28 mouse cellular contexts compared by ENCODE assay signal in genomic region chr13:43724161-43724560, GRCm38 (mm10).
"Had no signal": no experiment of that assay in that cellular context is flagged by ENCODE, and none has a peak within 500 bp of the region (broad histone marks: within the 10 kb centered on the region; RNA-seq: fewer than 3 reads in every experiment).

No protein-coding gene starts in this region.

- H3K4me2 ChIP-seq: embryonic facial prominence, embryonic 12.5 days; embryonic facial prominence, embryonic 13.5 days; embryonic facial prominence, embryonic 15.5 days; forebrain, embryonic 12.5 days; forebrain, embryonic 13.5 days; forebrain, embryonic 15.5 days had no signal

- H3K27me3 ChIP-seq: embryonic facial prominence, embryonic 12.5 days; embryonic facial prominence, embryonic 13.5 days; forebrain, embryonic 13.5 days; forebrain, embryonic 15.5 days had no signal

- ATAC-seq: forebrain, embryonic 13.5 days; forebrain, embryonic 14.5 days; forebrain, embryonic 15.5 days; forebrain, embryonic 16.5 days; forebrain, postnatal 0 days had no signal

- H3K36me3 ChIP-seq: embryonic facial prominence, embryonic 10.5 days; embryonic facial prominence, embryonic 12.5 days; embryonic facial prominence, embryonic 13.5 days; embryonic facial prominence, embryonic 15.5 days; forebrain, embryonic 10.5 days; forebrain, embryonic 12.5 days; forebrain, embryonic 15.5 days had no signal

- H3K27ac ChIP-seq: embryonic facial prominence, embryonic 10.5 days; embryonic facial prominence, embryonic 12.5 days; embryonic facial prominence, embryonic 13.5 days; embryonic facial prominence, embryonic 15.5 days; forebrain, embryonic 10.5 days; forebrain, embryonic 12.5 days; forebrain, embryonic 13.5 days; forebrain, embryonic 15.5 days; gastrocnemius, adult 2 months; heart, adult 2 months had no signal

- H3K4me3 ChIP-seq: embryonic facial prominence, embryonic 10.5 days; embryonic facial prominence, embryonic 12.5 days; embryonic facial prominence, embryonic 13.5 days; embryonic facial prominence, embryonic 15.5 days; erythroblast, embryonic 14.5 days; forebrain, embryonic 10.5 days; forebrain, embryonic 12.5 days; forebrain, embryonic 13.5 days; forebrain, embryonic 15.5 days; gastrocnemius, adult 2 months; heart, adult 2 months had no signal

- DNase-seq: cerebellum, adult 8-10 months; cerebellum, adult 9-10 months; cerebellum, adult 9-11 months; cerebellum, postnatal 10 days; cerebellum, postnatal 14 days; cerebellum, postnatal 25 days; cerebellum, postnatal 36 days; embryo, embryonic 11 days; forebrain, postnatal 0 days; gastrocnemius, adult 2 months; gastrocnemius, postnatal 10 days; gastrocnemius, postnatal 14 days; gastrocnemius, postnatal 25 days; gastrocnemius, postnatal 36 days; heart, adult 11 months; heart, adult 18-20 months; heart, adult 2 months had no signal

- H3K4me1 ChIP-seq: embryonic facial prominence, embryonic 12.5 days; forebrain, embryonic 12.5 days; forebrain, embryonic 15.5 days had no signal

- H3K9ac ChIP-seq: embryonic facial prominence, embryonic 12.5 days; embryonic facial prominence, embryonic 13.5 days; embryonic facial prominence, embryonic 15.5 days; forebrain, embryonic 12.5 days; forebrain, embryonic 13.5 days; forebrain, embryonic 15.5 days; forebrain, postnatal 0 days had no signal

- H3K9me3 ChIP-seq: embryonic facial prominence, embryonic 10.5 days; embryonic facial prominence, embryonic 12.5 days; embryonic facial prominence, embryonic 13.5 days; embryonic facial prominence, embryonic 15.5 days; forebrain, embryonic 10.5 days; forebrain, embryonic 12.5 days; forebrain, embryonic 13.5 days; forebrain, embryonic 15.5 days had no signal
